Mouse (Mus musculus): Measurements from ENCODE around the gene Lag3.

Gene Lag3

GRCm38 (mm10) chr6:124858561-124859318 is 52.8 kb downstream of the Lag3 start:
- no peak for DNase-seq

- DNase-seq, result no peak
Observed at GRCm38 (mm10) chr6:124857840-124858530, 53.5 kb downstream of the Lag3 start.

- peak; percentile 86 to 91 for DNase-seq
Observed at GRCm38 (mm10) chr6:124856916-124857839, 54.3 kb downstream of the Lag3 start, which contains the start of gene P3h3. TSS of gene P3h3 (minus strand) at chr6:124857752.

- peak in 1 of 2 experiments; percentile 54 for DNase-seq
Observed at GRCm38 (mm10) chr6:124856321-124856720, 55.2 kb downstream of the Lag3 start.

GRCm38 (mm10) chr6:124854647-124855046 is 56.9 kb downstream of the Lag3 start:
- DNase-seq, result no peak

Measured in kidney, postnatal 4 days (tissue).